Mouse (Mus musculus) lung, embryonic 15.5 days (tissue): Measurements from ENCODE around the gene Hist1h3g. TPM values are rescaled to one million over a fixed set of nuclear protein-coding genes. Genes with fewer than 3 reads are reported as not detected.

Experiments used
- ATAC-seq: fragments of 200-750 bp; cut with Nextera tagmentation; 2 replicates; pipeline ENCODE4 v1.8.0; 2017; ENCODE audit warnings: moderate number of reproducible peaks, borderline replicate concordance; ENCODE audit not compliant: low FRiP score, low TSS enrichment; ENCODE audit errors: extremely low read depth
- H3K27ac ChIP-seq: fragments of 300-500 bp; sonication (generic); 2 replicates; pipeline ENCODE4 v1.5.1; 2015; ENCODE audit warnings: moderate library complexity, mild to moderate bottlenecking, inconsistent platforms
- H3K27me3 ChIP-seq: fragments of 300-500 bp; sonication (generic); 2 replicates; pipeline ENCODE4 v1.6.1; 2015; ENCODE audit warnings: inconsistent platforms
- H3K36me3 ChIP-seq: fragments of 300-500 bp; sonication (generic); 2 replicates; pipeline ENCODE4 v1.6.1; 2015; ENCODE audit warnings: inconsistent platforms
- H3K4me1 ChIP-seq: fragments of 300-500 bp; sonication (generic); 2 replicates; pipeline ENCODE4 v1.6.1; 2015; ENCODE audit warnings: inconsistent platforms
- H3K4me2 ChIP-seq: fragments of 300-500 bp; sonication (generic); 2 replicates; pipeline ENCODE4 v1.6.1; 2015; ENCODE audit warnings: inconsistent platforms, mild to moderate bottlenecking, moderate library complexity
- H3K4me3 ChIP-seq: fragments of 300-500 bp; sonication (generic); 2 replicates; pipeline ENCODE4 v1.5.1; 2015; ENCODE audit warnings: mild to moderate bottlenecking, inconsistent platforms
- H3K9ac ChIP-seq: fragments of 300-500 bp; sonication (generic); 2 replicates; pipeline ENCODE4 v1.6.1; 2015; ENCODE audit warnings: inconsistent platforms
- H3K9me3 ChIP-seq: fragments of 300-500 bp; sonication (generic); 2 replicates; pipeline ENCODE4 v1.6.1; 2016; ENCODE audit warnings: inconsistent platforms
- WGBS: fragments of 180-500 bp; shearing (Covaris S2); methylation state at CpG from one replicate; pipeline ENCODE4 v1.1.7; 2015; 5-methylcytosine and 5-hydroxymethylcytosine counted together
- polyA plus RNA-seq: library from polyadenylated mRNA; unstranded; fragments of >200 nt; fragmentation: Nextera tagmentation; extraction: Ambion mirVana; gene quantifications from 2 replicates; pipeline ENCODE4 v1.2.1, GENCODE M21; 2015

Gene Hist1h3g
- polyA plus RNA-seq, 1 experiment from 2014 or later: 10.8 TPM

DNA sequence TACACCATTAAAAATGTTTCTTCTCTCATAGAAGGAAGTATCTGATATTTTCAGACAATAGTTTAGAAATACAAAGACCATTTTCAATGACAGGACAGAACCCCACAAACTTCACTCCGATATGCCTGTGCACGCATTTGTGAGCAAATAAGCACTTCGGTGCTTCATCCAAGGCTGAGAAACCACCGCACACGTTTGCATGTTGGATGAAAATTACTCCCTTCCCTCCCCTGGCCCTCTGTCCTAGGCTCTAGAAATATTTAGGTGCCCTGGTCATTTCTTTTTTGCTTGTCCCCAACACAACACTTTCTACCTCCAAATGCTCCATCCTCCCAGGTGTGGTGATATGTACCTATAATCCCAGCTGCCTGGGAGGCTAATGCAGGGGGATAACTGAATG, 33.7 kb upstream of the Hist1h3g start:
- Histone ChIP-seq H3K27ac (no peak overlapping the region), H3K36me3 (no peaks in the 10 kb centered on the region), H3K9me3 (no peaks in the 10 kb centered on the region), H3K27me3 (no peaks in the 10 kb centered on the region), H3K4me2 (peak overlapping the region; percentile 38), H3K4me3 (0 out of 2 replicates have a peak overlapping the region, but pooled peaks have one; percentile 5), H3K4me1 (peaks cover 48% of the 10 kb centered on the region), H3K9ac (no peak overlapping the region)
- WGBS: 26% methylated on average over 5 of the region's 5 CpGs
- ATAC-seq: no peak

DNA sequence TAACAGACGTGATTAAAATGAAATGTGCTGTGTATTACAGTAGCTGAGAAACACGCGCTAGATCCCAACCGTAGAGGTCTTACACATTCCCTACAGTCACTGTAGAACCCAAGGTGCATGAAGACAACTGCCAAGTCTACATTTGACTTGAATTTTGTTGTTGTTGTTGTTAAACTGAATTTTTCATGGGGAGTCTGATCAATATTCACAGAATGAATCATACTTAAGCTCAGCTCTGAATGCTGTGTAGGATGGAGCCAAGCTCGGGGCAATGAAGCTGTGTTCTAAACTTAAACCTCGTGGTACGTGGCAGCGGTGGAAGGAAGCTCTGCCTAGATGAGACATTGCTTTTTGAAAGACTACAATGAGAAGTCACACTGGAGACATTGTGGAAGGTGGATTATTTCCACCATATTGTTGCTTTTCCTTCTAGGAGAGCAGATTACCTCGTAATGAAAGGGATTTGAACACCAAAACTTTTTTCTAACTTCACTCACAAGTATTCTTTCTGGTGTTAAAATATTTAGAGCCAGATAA, 33.1 kb upstream of the Hist1h3g start:
- Histone ChIP-seq H3K4me1 (peaks cover 44% of the 10 kb centered on the region), H3K4me2 (peak overlapping the region; percentile 38), H3K27me3 (no peaks in the 10 kb centered on the region), H3K9ac (no peak overlapping the region), H3K4me3 (0 out of 2 replicates have a peak overlapping the region, but pooled peaks have one; percentile 5), H3K9me3 (no peaks in the 10 kb centered on the region), H3K36me3 (no peaks in the 10 kb centered on the region), H3K27ac (no peak overlapping the region)
- WGBS: 34% methylated on average over 9 of the region's 9 CpGs
- no peak for ATAC-seq

DNA sequence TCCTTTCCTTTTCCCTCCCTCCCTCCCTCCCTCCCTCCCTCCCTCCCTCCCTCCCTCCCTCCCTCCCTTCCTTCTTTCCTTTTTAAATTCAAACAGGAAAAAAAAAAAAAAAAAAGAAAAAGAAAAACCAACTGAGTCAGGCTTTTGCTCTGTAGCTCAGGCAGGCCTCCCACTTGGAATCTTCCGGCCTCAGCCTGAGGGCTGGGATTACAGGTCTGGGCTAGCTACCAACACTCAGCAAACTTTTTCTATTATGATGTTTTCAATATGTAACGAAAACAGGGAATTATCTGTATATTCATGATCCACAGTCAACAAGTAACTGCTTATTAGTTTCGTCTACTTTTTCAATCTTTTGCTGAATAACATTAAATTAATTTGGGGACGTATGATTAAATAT, 32.3 kb upstream of the Hist1h3g start:
- no peak overlapping the region for H3K4me3 ChIP-seq
- no peak overlapping the region for H3K4me2 ChIP-seq
- no peaks in the 10 kb centered on the region for H3K9me3 ChIP-seq
- no peak for ATAC-seq
- H3K36me3 ChIP-seq: no peaks in the 10 kb centered on the region
- no peak overlapping the region for H3K9ac ChIP-seq
- peaks cover 36% of the 10 kb centered on the region for H3K4me1 ChIP-seq
- no peak overlapping the region for H3K27ac ChIP-seq
- no peaks in the 10 kb centered on the region for H3K27me3 ChIP-seq
- WGBS: 51% methylated on average over 4 of the region's 4 CpGs

DNA sequence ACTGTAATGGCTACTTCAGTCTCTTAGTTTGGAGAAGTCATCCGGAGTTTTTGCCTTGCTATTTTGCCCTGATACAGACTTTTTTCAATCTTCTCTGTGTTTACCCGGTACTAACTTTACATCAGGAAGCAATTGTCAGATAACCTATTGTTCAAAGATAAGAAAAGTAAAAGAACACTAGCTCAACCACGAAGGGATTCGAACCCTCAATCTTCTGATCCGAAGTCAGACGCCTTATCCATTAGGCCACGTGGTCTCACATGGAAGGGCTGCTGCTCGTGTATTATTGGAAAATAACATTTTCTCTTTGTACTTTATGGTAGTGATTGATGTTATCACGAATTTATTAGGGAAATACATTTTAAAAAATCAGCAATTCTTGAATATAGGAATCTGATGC, 31.4 kb upstream of the Hist1h3g start:
- H3K4me1 ChIP-seq: peaks cover 28% of the 10 kb centered on the region
- ATAC-seq: no peak
- no peaks in the 10 kb centered on the region for H3K36me3 ChIP-seq
- H3K27me3 ChIP-seq: no peaks in the 10 kb centered on the region
- H3K9me3 ChIP-seq: no peaks in the 10 kb centered on the region
- H3K27ac ChIP-seq: no peak overlapping the region
- H3K9ac ChIP-seq: no peak overlapping the region
- H3K4me2 ChIP-seq: no peak overlapping the region
- WGBS: 6% methylated on average over 9 of the region's 9 CpGs
- no peak overlapping the region for H3K4me3 ChIP-seq

DNA sequence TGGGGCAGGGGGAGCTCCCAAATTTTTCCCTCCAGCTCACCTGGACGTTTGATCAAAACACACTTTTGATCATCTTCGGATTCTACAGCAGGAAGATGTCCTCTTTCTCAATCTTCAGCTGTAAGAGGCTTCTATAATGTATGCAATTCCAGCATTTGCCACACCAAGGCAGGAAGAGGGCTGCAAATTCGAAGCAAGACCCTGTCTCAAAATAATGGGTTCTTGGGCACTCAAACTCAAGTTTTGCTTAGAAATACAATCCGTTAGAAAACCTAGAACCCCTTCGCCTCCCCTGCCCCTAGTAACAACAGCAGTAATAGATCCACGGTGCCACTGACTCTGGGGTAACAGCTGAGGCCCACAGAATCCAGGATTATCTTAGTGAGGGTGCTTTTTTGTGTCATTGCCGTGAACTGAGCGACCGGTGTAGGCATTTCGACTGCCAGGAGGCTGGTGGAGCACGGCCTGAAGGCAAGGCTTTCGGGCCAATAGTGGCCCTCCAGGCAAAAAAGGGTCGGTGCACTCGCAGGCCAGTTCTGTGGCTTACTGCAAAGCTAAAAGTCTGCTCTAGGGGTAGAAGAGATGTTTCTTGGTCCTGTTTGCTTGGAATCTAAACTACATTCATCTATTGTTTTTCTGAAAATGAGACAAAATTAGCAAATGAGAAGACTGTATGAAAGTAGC, 29.4 kb upstream of the Hist1h3g start:
- Histone ChIP-seq H3K9me3 (no peaks in the 10 kb centered on the region), H3K9ac (peak overlapping the region; percentile 7; the same call in 1 of the 2 replicates), H3K4me2 (peak overlapping the region; percentile 58), H3K27ac (peak overlapping the region; percentile 33; the same call in 1 of the 2 replicates), H3K4me1 (peaks cover 26% of the 10 kb centered on the region), H3K4me3 (peak overlapping the region; percentile 27), H3K36me3 (no peaks in the 10 kb centered on the region), H3K27me3 (no peaks in the 10 kb centered on the region)
- WGBS: 10% methylated on average over 14 of the region's 14 CpGs
- ATAC-seq: no peak

DNA sequence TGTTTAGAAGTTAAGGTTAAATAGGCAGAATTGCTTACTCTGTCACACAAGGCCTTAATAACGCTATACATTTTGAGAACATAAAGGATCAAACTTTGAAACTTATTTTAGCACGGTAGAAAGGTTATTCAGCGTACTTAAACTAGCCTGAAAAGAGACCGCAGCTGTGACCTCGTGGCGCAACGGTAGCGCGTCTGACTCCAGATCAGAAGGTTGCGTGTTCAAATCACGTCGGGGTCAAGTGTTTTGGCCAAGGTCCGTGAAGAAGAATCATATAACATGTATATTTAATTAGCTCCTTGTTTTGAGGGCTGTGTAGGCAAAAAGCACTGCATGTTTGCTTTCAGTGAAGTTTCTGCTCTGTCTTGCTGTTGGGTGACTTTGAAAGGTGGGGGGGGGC, 28.9 kb upstream of the Hist1h3g start:
- H3K9ac ChIP-seq: no peak overlapping the region
- H3K9me3 ChIP-seq: no peaks in the 10 kb centered on the region
- ATAC-seq: no peak

DNA sequence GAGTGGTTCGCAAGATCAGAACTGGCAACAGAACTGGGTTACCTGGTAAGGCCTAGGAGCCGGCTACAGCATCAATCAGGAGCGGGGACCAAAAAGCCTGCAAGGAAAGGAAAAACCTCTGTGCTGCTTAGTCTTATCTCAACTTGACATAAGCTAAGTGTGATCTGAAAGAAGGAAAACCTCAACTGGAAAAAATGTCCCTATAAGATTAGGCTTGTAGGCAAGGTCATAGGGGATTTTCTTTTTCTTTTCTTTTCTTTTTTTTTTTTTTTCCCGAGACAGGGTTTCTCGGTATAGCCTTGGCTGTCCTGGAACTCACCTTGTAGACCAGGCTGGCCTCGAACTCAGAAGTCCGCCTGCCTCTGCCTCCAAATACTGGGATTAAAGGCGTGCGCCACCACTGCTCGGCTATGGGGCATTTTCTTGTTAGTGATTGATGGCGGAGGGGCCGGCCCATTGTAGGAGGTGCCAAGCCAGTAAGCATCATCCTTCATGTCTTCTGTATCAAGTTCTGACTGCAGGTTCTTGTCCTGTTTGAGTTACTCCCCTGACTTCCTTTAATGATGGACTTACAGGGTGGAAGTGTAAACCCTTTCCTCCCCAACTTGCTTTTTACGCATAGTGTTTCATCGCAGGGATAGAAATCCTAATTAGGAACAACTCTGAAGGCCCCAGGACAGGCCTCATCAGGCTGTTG, 28.3 kb upstream of the Hist1h3g start:
- H3K4me1 ChIP-seq: peaks cover 20% of the 10 kb centered on the region
- 41% methylated on average over 14 of the region's 14 CpGs for WGBS
- H3K36me3 ChIP-seq: no peaks in the 10 kb centered on the region
- no peak for ATAC-seq
- no peaks in the 10 kb centered on the region for H3K9me3 ChIP-seq
- no peak overlapping the region for H3K4me3 ChIP-seq
- H3K27me3 ChIP-seq: no peaks in the 10 kb centered on the region
- no peak overlapping the region for H3K9ac ChIP-seq
- no peak overlapping the region for H3K27ac ChIP-seq
- 0 out of 2 replicates have a peak overlapping the region, but pooled peaks have one; percentile 58 for H3K4me2 ChIP-seq

More for the DNA sequence above, 28.9 kb upstream of the Hist1h3g start:
- peak overlapping the region; percentile 58 for H3K4me2 ChIP-seq
- peaks cover 26% of the 10 kb centered on the region for H3K4me1 ChIP-seq
- H3K36me3 ChIP-seq: no peaks in the 10 kb centered on the region
- H3K27me3 ChIP-seq: no peaks in the 10 kb centered on the region
- no peak overlapping the region for H3K27ac ChIP-seq
- 5% methylated on average over 13 of the region's 13 CpGs for WGBS
- peak overlapping the region; percentile 27 for H3K4me3 ChIP-seq

DNA sequence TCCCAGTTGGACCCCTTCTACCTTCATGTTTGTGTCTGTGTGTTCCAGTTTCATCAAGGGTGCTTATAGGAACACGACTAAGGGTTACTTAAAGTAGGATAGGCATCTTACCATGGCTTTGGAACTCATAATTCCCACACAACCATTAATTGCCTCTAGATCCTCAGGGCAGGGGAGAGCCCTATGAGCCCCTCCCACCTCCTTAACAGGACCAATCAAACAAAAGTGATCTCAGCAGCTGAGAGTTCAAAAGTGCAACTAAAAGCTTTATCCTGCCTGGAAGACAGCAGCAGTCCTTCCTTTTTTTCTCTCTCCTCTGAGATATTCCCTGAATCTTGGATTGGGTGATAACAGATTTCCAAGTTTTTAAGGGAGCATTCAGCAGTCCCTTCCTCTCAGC, 25.1 kb upstream of the Hist1h3g start:
- Histone ChIP-seq H3K9ac (no peak overlapping the region), H3K27me3 (no peaks in the 10 kb centered on the region), H3K36me3 (no peaks in the 10 kb centered on the region), H3K4me1 (peaks cover 14% of the 10 kb centered on the region), H3K4me2 (no peak overlapping the region), H3K4me3 (no peak overlapping the region), H3K9me3 (no peaks in the 10 kb centered on the region), H3K27ac (no peak overlapping the region)
- 22% methylated on average over 1 of the region's 1 CpGs for WGBS
- no peak for ATAC-seq

DNA sequence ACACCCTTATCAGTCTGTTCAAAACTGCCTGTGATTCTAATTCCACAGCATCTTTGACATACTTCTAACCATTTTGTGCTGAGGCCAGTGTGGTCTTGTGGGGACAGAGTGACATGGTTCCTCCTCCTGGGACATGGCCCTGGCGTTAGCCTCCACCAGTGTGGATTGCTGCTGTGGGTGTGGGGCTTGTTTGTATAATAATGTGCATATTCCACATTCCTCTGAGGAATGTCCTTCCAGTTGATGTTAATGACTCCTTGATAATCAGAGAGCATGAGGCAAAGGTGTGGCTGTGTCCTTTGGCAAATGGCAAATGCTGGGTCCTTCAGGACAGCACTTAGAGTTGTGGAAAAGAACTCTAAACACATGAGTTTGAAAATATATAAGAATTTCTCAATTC, 21.7 kb upstream of the Hist1h3g start:
- no peak overlapping the region for H3K9ac ChIP-seq
- H3K36me3 ChIP-seq: no peaks in the 10 kb centered on the region
- H3K4me1 ChIP-seq: peaks cover 8% of the 10 kb centered on the region
- no peak overlapping the region for H3K27ac ChIP-seq
- no peaks in the 10 kb centered on the region for H3K9me3 ChIP-seq
- 77% methylated on average over 1 of the region's 1 CpGs for WGBS
- H3K4me2 ChIP-seq: no peak overlapping the region
- no peak overlapping the region for H3K4me3 ChIP-seq
- H3K27me3 ChIP-seq: no peaks in the 10 kb centered on the region
- ATAC-seq: no peak

DNA sequence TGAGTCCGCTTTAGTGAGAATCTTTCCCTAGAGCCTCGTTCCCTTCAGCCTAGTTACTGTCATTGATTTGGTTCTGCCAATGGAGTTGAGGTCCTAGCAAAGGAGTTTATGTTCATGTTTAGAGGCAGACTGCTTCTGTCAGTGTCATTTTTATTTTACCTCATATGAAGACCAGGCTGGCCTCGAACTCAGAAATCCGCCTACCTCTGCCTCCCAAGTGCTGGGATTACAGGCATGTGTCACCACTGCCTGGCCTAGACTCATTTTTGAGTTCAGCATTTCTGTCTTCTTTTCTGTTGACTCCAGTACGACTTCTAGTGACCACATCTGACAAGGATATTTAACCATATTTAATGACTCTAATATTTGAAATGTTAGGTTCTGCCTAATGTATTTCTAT, 19.9 kb upstream of the Hist1h3g start:
- Histone ChIP-seq H3K27ac (no peak overlapping the region), H3K4me3 (no peak overlapping the region), H3K36me3 (no peaks in the 10 kb centered on the region), H3K4me2 (no peak overlapping the region), H3K9me3 (no peaks in the 10 kb centered on the region), H3K9ac (no peak overlapping the region), H3K4me1 (peaks cover 13% of the 10 kb centered on the region), H3K27me3 (no peaks in the 10 kb centered on the region)
- WGBS: 75% methylated on average over 5 of the region's 5 CpGs
- no peak for ATAC-seq

DNA sequence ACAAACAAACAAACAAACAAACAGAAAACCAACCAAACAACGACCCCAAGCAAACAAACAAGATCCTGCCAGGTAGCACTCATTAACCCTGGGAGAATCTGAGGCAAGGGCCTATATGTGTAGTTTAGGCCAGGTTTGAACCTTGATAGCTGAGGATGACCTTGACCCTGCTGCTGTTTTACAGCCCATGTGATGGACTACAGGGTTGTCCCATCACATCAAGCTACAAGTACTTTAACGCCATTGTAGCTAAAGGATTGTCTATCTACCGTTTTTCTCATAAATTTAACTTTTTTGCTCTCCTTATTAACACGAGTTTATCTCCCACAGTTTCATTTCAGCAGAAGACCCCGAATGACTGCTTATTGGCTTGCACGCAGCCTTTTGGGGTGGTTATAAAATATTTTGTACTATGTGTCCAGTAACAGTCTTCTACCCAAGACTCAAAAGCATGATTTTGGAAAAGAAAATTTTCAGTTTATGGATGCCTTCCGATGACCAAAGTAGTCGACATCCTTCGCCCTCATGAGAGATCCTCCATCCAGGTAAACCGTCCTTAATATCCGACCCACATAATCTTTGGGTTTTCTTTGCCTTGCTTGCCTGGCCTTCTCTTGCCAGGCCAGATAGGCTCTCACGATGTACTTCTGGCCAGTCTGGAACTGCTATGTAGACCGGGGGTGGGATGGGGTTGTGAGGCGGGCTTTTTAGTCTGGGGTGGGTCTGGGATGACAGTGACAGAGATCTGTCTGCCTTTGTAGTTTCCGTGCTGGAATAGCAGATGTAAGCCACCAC, 19.2 kb upstream of the Hist1h3g start:
- H3K4me3 ChIP-seq: peak overlapping the region; percentile 55
- H3K36me3 ChIP-seq: no peaks in the 10 kb centered on the region
- WGBS: 45% methylated on average over 15 of the region's 15 CpGs

More for the DNA sequence above, 19.2 kb upstream of the Hist1h3g start:
- H3K4me1 ChIP-seq: peaks cover 15% of the 10 kb centered on the region; the same call in 1 of the 2 replicates
- H3K9ac ChIP-seq: peak overlapping the region; percentile 40; the same call in 1 of the 2 replicates
- no peak for ATAC-seq
- peak overlapping the region; percentile 89 for H3K4me2 ChIP-seq
- peak overlapping the region; percentile 26; the same call in 1 of the 2 replicates for H3K27ac ChIP-seq
- H3K27me3 ChIP-seq: no peaks in the 10 kb centered on the region
- H3K9me3 ChIP-seq: no peaks in the 10 kb centered on the region
